In the genomic region with DNA sequence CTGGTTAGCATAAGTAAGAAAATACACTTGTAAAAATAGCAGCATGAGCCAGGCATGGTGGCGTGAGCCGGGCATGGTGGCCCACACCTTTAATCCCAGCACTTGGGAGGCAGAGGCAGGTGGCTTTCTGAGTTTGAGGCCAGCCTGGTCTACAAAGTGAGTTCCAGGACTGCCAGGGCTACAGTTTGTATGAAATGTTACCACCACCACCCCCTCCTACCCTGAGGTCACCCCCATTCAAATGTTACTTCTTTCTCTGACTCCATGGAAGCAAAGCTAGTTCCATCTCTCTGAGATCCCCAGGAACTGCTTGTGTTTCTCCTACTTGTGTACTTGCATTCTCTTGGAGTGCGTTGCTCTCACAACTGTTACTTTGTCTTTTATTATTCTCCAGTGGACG, we compare ENCODE assay signal across 36 mouse cellular contexts. TPM values are rescaled to one million over a fixed set of nuclear protein-coding genes. Genes with fewer than 3 reads are reported as not detected.
"Had no signal": no experiment of that assay in that cellular context is flagged by ENCODE, and none has a peak within 500 bp of the region (broad histone marks: within the 10 kb centered on the region; RNA-seq: fewer than 3 reads in every experiment).

No protein-coding gene starts in this region.

- H3K9me3 ChIP-seq: limb, embryonic 10.5 days; limb, embryonic 12.5 days; limb, embryonic 13.5 days; limb, embryonic 15.5 days; liver, embryonic 12.5 days; liver, embryonic 13.5 days; liver, embryonic 15.5 days; lung, embryonic 15.5 days; midbrain, embryonic 10.5 days; midbrain, embryonic 12.5 days; midbrain, embryonic 13.5 days; midbrain, embryonic 15.5 days had no signal

- H3K9ac ChIP-seq: limb, embryonic 12.5 days; limb, embryonic 13.5 days; limb, embryonic 15.5 days; liver, embryonic 12.5 days; liver, embryonic 13.5 days; liver, embryonic 14.5 days; liver, embryonic 15.5 days; liver, postnatal 0 days; lung, embryonic 14.5 days; lung, embryonic 15.5 days; midbrain, embryonic 12.5 days; midbrain, embryonic 13.5 days; midbrain, embryonic 15.5 days had no signal

- H3K4me1 ChIP-seq: midbrain, embryonic 12.5 days; midbrain, embryonic 13.5 days; midbrain, embryonic 15.5 days had no signal

- DNase-seq: left cerebral cortex, postnatal 4 days; liver; liver, embryonic 13.5 days; liver, postnatal 0 days; lung, adult 18-20 months; lung, adult 2 months; lung, embryonic 14.5 days; lung, postnatal 10 days; lung, postnatal 14 days; lung, postnatal 36 days; lung, postnatal 4 days; midbrain, embryonic 14.5 days had no signal

- H3K36me3 ChIP-seq: limb, embryonic 10.5 days; limb, embryonic 12.5 days; limb, embryonic 13.5 days; limb, embryonic 15.5 days; liver, embryonic 12.5 days; liver, embryonic 13.5 days; liver, embryonic 15.5 days; lung, embryonic 15.5 days; midbrain, embryonic 10.5 days; midbrain, embryonic 12.5 days; midbrain, embryonic 13.5 days; midbrain, embryonic 15.5 days had no signal

- H3K27me3 ChIP-seq: limb, embryonic 12.5 days; limb, embryonic 13.5 days; limb, embryonic 15.5 days; liver, embryonic 12.5 days; lung, embryonic 15.5 days; midbrain, embryonic 12.5 days; midbrain, embryonic 13.5 days; midbrain, embryonic 15.5 days had no signal

- ATAC-seq: liver, embryonic 12.5 days; liver, postnatal 0 days; lung, postnatal 0 days; midbrain, embryonic 13.5 days; midbrain, embryonic 15.5 days; midbrain, embryonic 16.5 days had no signal

- H3K4me2 ChIP-seq: limb, embryonic 12.5 days; limb, embryonic 13.5 days; limb, embryonic 15.5 days; liver, embryonic 11.5 days; liver, embryonic 12.5 days; liver, embryonic 13.5 days; liver, embryonic 15.5 days; lung, embryonic 14.5 days; lung, embryonic 15.5 days; midbrain, embryonic 11.5 days; midbrain, embryonic 12.5 days; midbrain, embryonic 13.5 days; midbrain, embryonic 15.5 days had no signal

- H3K4me3 ChIP-seq: limb, embryonic 10.5 days; limb, embryonic 12.5 days; limb, embryonic 13.5 days; limb, embryonic 15.5 days; liver, embryonic 12.5 days; liver, embryonic 13.5 days; liver, embryonic 15.5 days; lung, embryonic 15.5 days; megakaryocyte, embryonic 14.5 days; midbrain, embryonic 10.5 days; midbrain, embryonic 12.5 days; midbrain, embryonic 13.5 days; midbrain, embryonic 15.5 days; myocyte had no signal

- H3K27ac ChIP-seq: limb, embryonic 10.5 days; limb, embryonic 12.5 days; limb, embryonic 13.5 days; limb, embryonic 15.5 days; liver, embryonic 12.5 days; liver, embryonic 13.5 days; liver, embryonic 14.5 days; liver, embryonic 15.5 days; lung, embryonic 15.5 days; macrophage; midbrain, embryonic 10.5 days; midbrain, embryonic 12.5 days; midbrain, embryonic 13.5 days; midbrain, embryonic 15.5 days had no signal

RNA-seq across cellular contexts. Expression of a gene that starts 34.4 kb away (rescaled TPM):
- total RNA-seq: liver, adult 2 months; megakaryocyte progenitor cell, adult 5-6 weeks; megakaryocyte-erythroid progenitor cell, adult 5-6 weeks; monocyte, adult 5-6 weeks had no signal
- polyA plus RNA-seq: liver, adult 2 months; liver, embryonic 11.5 days; liver, embryonic 12.5 days; liver, embryonic 15.5 days; liver, embryonic 16.5 days; lung, embryonic 14.5 days had no signal
